Mouse (Mus musculus) heart, postnatal 0 days (tissue): ENCODE data around the gene Swt1. TPM values are rescaled to one million over a fixed set of nuclear protein-coding genes. Genes with fewer than 3 reads are reported as not detected.
A peak's percentile ranks its signal among the peaks of the same experiment; 100 is the strongest.

Experiments
- ATAC-seq: fragments of 200-750 bp; cut with Nextera tagmentation; 2 replicates; pipeline ENCODE4 v1.8.0; 2017; ENCODE audit warnings: low read depth, moderate number of reproducible peaks, moderate library complexity; ENCODE audit not compliant: insufficient read depth
- DNase-seq: peaks from one replicate; pipeline ENCODE4 v3.0.0-alpha.2; 2016; ENCODE audit warnings: low spot score
- H3K27ac ChIP-seq: fragments of 300-500 bp; sonication (generic); 2 replicates; pipeline ENCODE4 v1.5.1; 2014; ENCODE audit warnings: low read depth, mild to moderate bottlenecking
- H3K27me3 ChIP-seq: fragments of 300-500 bp; sonication (generic); 2 replicates; pipeline ENCODE4 v1.6.1; 2014; ENCODE audit warnings: low read length, mixed read lengths; ENCODE audit not compliant: control insufficient read depth, insufficient read depth
- H3K36me3 ChIP-seq: fragments of 300-500 bp; sonication (generic); replicated peaks from 2 replicates; pipeline ENCODE4 v1.6.1; 2014; ENCODE audit warnings: low read length, mixed read lengths; ENCODE audit not compliant: control insufficient read depth, insufficient read depth
- H3K4me1 ChIP-seq: fragments of 300-500 bp; sonication (generic); 2 replicates; pipeline ENCODE4 v1.6.1; 2014; ENCODE audit warnings: antibody characterized with exemption; ENCODE audit not compliant: control insufficient read depth, insufficient read depth
- H3K4me2 ChIP-seq: fragments of 300-500 bp; sonication (generic); 2 replicates; pipeline ENCODE4 v1.6.1; 2014; ENCODE audit warnings: low read depth, mild to moderate bottlenecking, low read length, moderate library complexity
- H3K4me3 ChIP-seq: fragments of 300-500 bp; sonication (generic); 2 replicates; pipeline ENCODE4 v1.5.1; 2014; ENCODE audit warnings: low read depth, low read length
- H3K9ac ChIP-seq: fragments of 300-500 bp; sonication (generic); replicated peaks from 2 replicates; pipeline ENCODE4 v1.6.1; 2014; ENCODE audit warnings: low read depth, low read length, mixed read lengths
- H3K9me3 ChIP-seq: fragments of 300-500 bp; sonication (generic); replicated peaks from 2 replicates; pipeline ENCODE4 v1.6.1; 2016; ENCODE audit warnings: low read length; ENCODE audit not compliant: control insufficient read depth
- CTCF ChIP-seq: IDR thresholded peaks from 2 replicates; pipeline ENCODE4 v1.5.1; 2016; ENCODE audit warnings: antibody characterized with exemption, control low read depth, low read depth
- EP300 ChIP-seq: IDR thresholded peaks from 2 replicates; pipeline ENCODE4 v1.6.1; 2016; ENCODE audit warnings: antibody characterized with exemption, low read depth
- WGBS: fragments of 180-500 bp; shearing (Covaris S2); extraction: QIAGEN DNeasy Blood & Tissue Kit; methylation state at CpG from one replicate; pipeline ENCODE4 v1.1.7; 2014; 5-methylcytosine and 5-hydroxymethylcytosine counted together
- polyA plus RNA-seq: library from polyadenylated mRNA; unstranded; fragments of >200 nt; fragmentation: Nextera tagmentation; extraction: Ambion mirVana; gene quantifications from 2 replicates; pipeline ENCODE4 v1.2.1, GENCODE M21; 2015
- total RNA-seq: library from RNA; depleted of rRNA; stranded (reverse); fragments of >200 nt; gene quantifications from 2 replicates; pipeline ENCODE4 v1.2.3, GENCODE M21; 2014; ENCODE audit warnings: low replicate concordance

Swt1 gene
- total and polyA plus RNA-seq, 2 experiments from 2014 or later, result 2.9 to 15.9 TPM

GRCm38 (mm10) chr1:151429316-151429715 is 1.1 kb upstream of the Swt1 start:
- ATAC-seq (no peak), DNase-seq (peak; percentile 19)
- H3K4me3 ChIP-seq, result peak overlapping the region; percentile 91
- WGBS, result 22% methylated on average over 9 of the region's 9 CpGs
- H3K9me3 ChIP-seq, result no peaks in the 10 kb centered on the region
- no peaks in the 10 kb centered on the region for H3K27me3 ChIP-seq
- H3K9ac ChIP-seq, result peak overlapping the region; percentile 92
- peak overlapping the region; percentile 72 for H3K4me2 ChIP-seq
- H3K4me1 ChIP-seq, result peaks cover 12% of the 10 kb centered on the region
- H3K36me3 ChIP-seq, result peaks cover 11% of the 10 kb centered on the region
- H3K27ac ChIP-seq, result peak overlapping the region; percentile 97
- no peak for TF ChIP-seq CTCF
- TF ChIP-seq EP300, result no peak

DNA sequence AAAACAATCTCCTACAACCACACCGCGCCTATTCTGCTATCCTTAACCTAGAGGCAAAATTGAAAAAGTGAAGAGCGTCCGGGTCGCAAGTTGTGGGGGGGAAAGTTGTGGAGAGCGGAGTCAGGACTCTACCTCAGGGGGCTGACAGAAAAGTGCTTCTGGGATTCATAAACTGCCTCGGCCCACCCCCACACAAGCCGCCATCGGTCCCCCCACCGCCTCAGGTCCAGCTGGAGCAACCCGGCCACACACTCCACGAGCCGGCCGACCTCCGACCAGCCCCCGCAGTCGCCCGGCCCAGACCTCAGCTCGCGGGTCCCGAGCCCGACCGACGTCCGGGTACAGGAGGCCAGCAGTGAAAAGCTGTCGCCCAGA is 380 bp downstream of the Swt1 start:
- Histone ChIP-seq H3K36me3 (peaks cover 5% of the 10 kb centered on the region; the same call in 1 of the 2 replicates), H3K9me3 (no peaks in the 10 kb centered on the region), H3K27ac (peak overlapping the region; percentile 70), H3K4me1 (peaks cover 12% of the 10 kb centered on the region), H3K9ac (peak overlapping the region; percentile 70), H3K27me3 (no peaks in the 10 kb centered on the region), H3K4me3 (peak overlapping the region; percentile 91), H3K4me2 (peak overlapping the region; percentile 60)
- under 1% methylated on average over 26 of the region's 26 CpGs for WGBS
- TF ChIP-seq EP300 (no peak), CTCF (no peak)
- DNase-seq (no peak), ATAC-seq (peak; percentile 31)

DNA sequence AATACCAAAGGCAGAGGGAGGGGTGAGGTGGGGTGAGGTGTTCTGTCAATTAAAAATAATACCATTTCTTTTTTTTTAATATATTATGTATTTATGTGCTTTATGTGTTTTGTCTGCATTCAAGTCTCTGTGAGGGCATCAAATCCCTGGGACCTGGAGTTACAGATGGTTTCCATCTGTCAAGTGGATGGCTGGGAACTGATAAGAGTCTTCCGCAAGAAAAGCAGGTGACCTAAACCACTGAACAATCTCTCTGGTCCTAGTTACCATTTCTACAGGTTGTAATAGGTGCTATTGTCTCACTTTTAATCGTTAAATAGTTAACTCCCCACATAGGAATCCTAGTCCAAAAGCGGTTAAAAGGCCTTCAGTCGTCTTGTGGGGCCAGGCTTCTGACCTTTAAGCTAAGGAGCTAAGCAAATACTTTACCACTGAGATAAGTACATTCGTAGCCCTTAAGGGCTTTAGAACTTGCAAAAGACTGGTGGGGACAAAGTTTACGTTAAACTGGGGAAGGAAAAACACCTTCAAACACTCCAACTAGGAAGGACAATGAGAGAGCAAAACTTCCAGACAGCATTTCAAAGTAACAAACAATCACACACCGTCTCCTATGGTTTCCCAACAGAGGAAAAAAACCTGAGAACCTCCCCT is 1.2 kb downstream of the Swt1 start:
- Histone ChIP-seq H3K4me1 (peaks cover 12% of the 10 kb centered on the region), H3K9me3 (no peaks in the 10 kb centered on the region), H3K27ac (peak overlapping the region; percentile 59; the same call in 1 of the 2 replicates), H3K36me3 (0 out of 2 replicates have a peak, but pooled peaks cover 4% of the 10 kb centered on the region), H3K27me3 (no peaks in the 10 kb centered on the region), H3K9ac (peak overlapping the region; percentile 70), H3K4me3 (peak overlapping the region; percentile 91), H3K4me2 (peak overlapping the region; percentile 60)
- 9% methylated on average over 7 of the region's 7 CpGs for WGBS
- ATAC-seq (no peak), DNase-seq (no peak)
- TF ChIP-seq CTCF (no peak), EP300 (no peak)

DNA sequence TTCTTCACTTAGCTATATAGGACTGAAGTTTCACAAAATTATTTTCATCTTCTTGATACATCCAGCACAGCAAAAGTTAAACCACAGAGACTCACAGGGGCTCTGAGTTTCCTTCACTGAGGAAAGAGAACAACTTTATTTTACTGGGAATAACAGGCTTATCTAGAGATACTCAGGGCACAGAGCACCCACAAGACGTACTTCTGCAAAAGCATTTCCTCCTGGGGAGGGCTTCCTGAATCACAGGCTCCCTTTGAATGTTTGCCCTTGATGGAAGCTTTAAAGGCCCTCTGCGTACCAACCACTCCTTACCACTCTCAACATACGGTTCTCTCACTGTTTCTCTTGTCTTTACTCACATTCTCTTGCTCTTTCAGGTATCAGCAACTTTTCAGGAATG is 6.1 kb downstream of the Swt1 start:
- DNase-seq (no peak), ATAC-seq (no peak)
- Histone ChIP-seq H3K27me3 (no peaks in the 10 kb centered on the region), H3K4me3 (no peak overlapping the region), H3K9ac (no peak overlapping the region), H3K9me3 (no peaks in the 10 kb centered on the region), H3K4me2 (no peak overlapping the region), H3K4me1 (peaks cover 4% of the 10 kb centered on the region), H3K27ac (no peak overlapping the region), H3K36me3 (peaks cover 27% of the 10 kb centered on the region)
- TF ChIP-seq CTCF (no peak), EP300 (no peak)
- 47% methylated on average over 3 of the region's 3 CpGs for WGBS

DNA sequence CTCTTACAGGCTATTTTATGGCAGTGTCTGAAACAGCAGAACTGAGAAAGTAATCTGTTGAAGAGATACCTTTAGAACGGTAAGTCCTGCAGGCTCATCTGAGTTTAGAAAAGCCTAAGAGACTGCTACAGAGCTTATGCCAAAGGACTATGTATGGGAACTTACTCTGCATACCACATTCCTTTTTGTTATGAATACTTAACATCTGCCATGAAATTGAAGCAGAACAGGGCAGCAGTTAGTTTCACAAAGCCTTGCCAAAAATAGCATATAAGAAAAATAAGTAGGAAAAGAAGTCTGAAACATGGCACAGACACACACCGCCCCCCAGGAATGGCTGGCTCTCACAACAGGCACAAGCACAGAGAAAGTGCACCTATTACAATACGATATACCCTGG is 18.4 kb downstream of the Swt1 start:
- WGBS, result 84% methylated on average over 3 of the region's 3 CpGs
- peaks cover 27% of the 10 kb centered on the region for H3K36me3 ChIP-seq
- TF ChIP-seq CTCF (no peak), EP300 (no peak)
- no peak for ATAC-seq
- H3K9me3 ChIP-seq, result no peaks in the 10 kb centered on the region
- no peak overlapping the region for H3K9ac ChIP-seq
- no peaks in the 10 kb centered on the region for H3K27me3 ChIP-seq
- H3K4me1 ChIP-seq, result no peaks in the 10 kb centered on the region
- H3K27ac ChIP-seq, result no peak overlapping the region
- H3K4me3 ChIP-seq, result no peak overlapping the region
- H3K4me2 ChIP-seq, result no peak overlapping the region
- no peak for DNase-seq

DNA sequence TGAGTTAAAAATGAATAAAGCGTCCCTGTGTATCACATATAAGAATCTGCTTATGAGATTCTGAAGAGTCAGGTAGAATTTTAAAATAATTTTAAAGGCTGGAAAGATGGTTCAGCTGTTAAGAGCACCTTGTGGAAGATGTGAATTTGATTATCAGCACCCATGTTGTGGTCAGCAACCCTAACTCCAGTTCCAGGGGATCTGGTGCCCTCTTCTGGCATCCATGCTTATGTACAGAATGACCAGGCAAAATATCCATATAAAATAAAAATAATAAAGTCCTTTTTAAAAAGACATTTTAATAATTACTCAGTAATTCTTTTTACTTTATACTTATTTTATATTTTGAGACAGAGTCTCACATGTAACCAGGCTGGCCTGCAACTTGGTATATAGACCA is 38.2 kb downstream of the Swt1 start:
- Histone ChIP-seq H3K4me1 (no peaks in the 10 kb centered on the region), H3K9ac (no peak overlapping the region), H3K4me2 (no peak overlapping the region), H3K36me3 (peaks cover 12% of the 10 kb centered on the region; the same call in 1 of the 2 replicates), H3K9me3 (no peaks in the 10 kb centered on the region), H3K27ac (no peak overlapping the region), H3K4me3 (no peak overlapping the region), H3K27me3 (no peaks in the 10 kb centered on the region)
- WGBS, result 98% methylated on average over 1 of the region's 1 CpGs
- DNase-seq (no peak), ATAC-seq (no peak)
- TF ChIP-seq CTCF (peak; percentile 59), EP300 (no peak)
